Mouse (Mus musculus) brain, embryonic 14.5 days (tissue): ENCODE measurements around the gene Hmgxb4. TPM values are rescaled to one million over a fixed set of nuclear protein-coding genes. Genes with fewer than 3 reads are reported as not detected.
"Not testable (repeated sequence)": the region's sequence is repeated elsewhere in the genome, so short reads cannot be mapped to it uniquely, and the experiment has no call there.

ENCODE experiments used
- DNase-seq: peaks from one replicate; pipeline ENCODE4 v3.0.0-alpha.2; 2011; ENCODE audit warnings: low read depth
- CTCF ChIP-seq: fragments of 200-500 bp; IDR thresholded peaks from 2 replicates; pipeline ENCODE4 v1.5.1; 2012; ENCODE audit warnings: inconsistent platforms, mild to moderate bottlenecking, moderate library complexity, borderline replicate concordance; ENCODE audit not compliant: insufficient read depth, insufficient read length; ENCODE audit errors: extremely low read depth
- POLR2A ChIP-seq: fragments of 200-500 bp; IDR thresholded peaks from 2 replicates; pipeline ENCODE4 v1.6.1; 2012; ENCODE audit warnings: mild to moderate bottlenecking, inconsistent platforms, borderline replicate concordance; ENCODE audit not compliant: poor library complexity, insufficient read depth, insufficient read length, severe bottlenecking; ENCODE audit errors: extremely low read depth
- polyA plus RNA-seq: library from polyadenylated mRNA; depleted of rRNA; stranded (reverse); fragments of >200 nt; gene quantifications from 2 replicates; pipeline ENCODE4 v1.2.3, GENCODE M21; 2012; rRNA removed

Gene Hmgxb4
- 66.2 and 76.5 TPM in 2 replicates for polyA plus RNA-seq

DNA sequence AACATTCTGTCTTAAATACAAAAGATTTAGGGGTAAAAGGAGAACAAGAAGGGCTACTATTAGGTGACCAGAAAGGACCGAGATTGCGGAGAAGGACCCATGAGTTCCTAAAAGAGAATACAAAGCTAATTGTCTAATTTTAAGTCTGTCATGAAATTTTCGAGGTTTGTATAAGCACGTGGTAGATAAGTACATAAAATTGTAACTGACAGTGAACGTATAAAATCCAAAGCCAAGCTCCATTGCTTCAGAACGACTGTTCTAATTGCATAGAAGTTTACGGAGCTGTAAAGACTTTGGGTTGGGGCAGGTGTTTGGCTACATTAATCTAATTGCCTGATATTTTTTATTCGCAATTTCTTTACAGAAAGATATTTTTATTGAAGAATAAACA lies at the start of gene Hmgxb4:
Gene Hmgxb4, plus strand, starts transcription at position 276 of the 394 bp plus-strand sequence.
- no peak for DNase-seq
- TF ChIP-seq POLR2A (no peak), CTCF (no peak)

GRCm38 (mm10) chr8:74949445-74949844 lies 43.7 kb upstream of the Hmgxb4 start:
- TF ChIP-seq POLR2A (no peak), CTCF (no peak)
- DNase-seq: no peak

DNA sequence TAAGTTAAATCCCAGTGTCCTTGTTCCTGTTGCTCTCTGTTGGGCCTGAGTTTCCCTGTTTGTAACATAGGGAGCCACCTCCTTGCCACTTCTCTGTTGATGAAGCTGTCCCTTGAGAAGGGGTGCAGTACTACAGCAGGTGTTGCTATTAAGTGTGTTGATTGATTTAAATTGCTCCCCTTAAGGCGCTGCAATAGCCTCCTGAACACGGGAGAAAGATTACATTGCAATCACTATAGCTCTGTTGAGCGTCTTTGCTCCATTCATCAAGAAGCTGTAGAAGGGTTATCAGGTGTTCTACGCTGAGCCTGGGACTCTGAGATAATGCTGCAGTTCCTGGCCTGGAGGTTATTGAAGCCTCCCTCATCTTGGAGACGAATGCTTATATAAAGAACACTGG lies 29.2 kb upstream of the Hmgxb4 start:
- no peak for TF ChIP-seq POLR2A
- TF ChIP-seq CTCF: no peak

DNA sequence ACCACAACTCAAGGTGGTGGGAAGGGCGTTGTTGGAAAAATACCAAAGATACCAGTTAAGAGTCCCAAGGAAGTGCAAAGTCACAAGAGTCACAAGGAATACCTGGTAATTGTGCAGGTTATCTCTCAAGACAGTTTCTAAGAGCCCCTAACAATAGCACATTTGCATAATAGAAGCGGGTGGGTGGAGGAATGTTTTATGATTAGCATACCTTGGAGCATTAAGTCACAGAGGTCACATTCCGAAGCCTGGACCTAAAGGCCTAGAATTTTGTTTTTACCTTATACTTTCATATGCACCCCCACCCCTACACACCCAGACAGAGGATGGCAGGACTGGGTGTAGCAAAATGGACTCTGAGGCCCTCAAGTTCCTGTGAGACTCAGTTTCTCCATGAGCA lies 22.9 kb upstream of the Hmgxb4 start:
- DNase-seq: not testable (repeated sequence)

More for the DNA sequence above, 29.2 kb upstream of the Hmgxb4 start:
- DNase-seq: peak; percentile 6

DNA sequence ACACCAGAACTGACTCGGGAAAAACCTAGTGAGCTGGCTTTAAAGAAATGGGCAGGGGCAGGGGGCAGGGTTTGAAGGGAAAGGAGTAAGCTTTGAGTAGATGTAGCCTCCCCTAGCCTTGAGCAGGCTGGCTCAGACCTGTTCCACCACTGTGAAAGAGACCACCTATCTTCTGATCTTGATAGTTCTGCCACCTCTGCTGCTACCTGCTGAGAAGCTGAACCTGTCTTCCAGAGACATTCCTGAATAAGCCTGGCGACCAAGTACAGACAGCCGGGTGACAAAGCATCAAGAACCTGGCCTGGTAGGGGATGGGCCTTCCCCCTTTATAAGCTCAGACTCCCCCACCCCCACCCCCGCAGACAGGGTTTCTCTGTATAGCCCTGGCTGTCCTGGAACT lies 21.5 kb upstream of the Hmgxb4 start:
- TF ChIP-seq POLR2A (no peak), CTCF (no peak)
- no peak for DNase-seq

- no peak for DNase-seq
- TF ChIP-seq POLR2A (no peak), CTCF (no peak)
These were observed 20.8 kb upstream of the Hmgxb4 start for GRCm38 (mm10) chr8:74972322-74972883.

- no peak for TF ChIP-seq POLR2A
- no peak for TF ChIP-seq CTCF
These were observed 19.9 kb upstream of the Hmgxb4 start for GRCm38 (mm10) chr8:74973121-74973869.

DNA sequence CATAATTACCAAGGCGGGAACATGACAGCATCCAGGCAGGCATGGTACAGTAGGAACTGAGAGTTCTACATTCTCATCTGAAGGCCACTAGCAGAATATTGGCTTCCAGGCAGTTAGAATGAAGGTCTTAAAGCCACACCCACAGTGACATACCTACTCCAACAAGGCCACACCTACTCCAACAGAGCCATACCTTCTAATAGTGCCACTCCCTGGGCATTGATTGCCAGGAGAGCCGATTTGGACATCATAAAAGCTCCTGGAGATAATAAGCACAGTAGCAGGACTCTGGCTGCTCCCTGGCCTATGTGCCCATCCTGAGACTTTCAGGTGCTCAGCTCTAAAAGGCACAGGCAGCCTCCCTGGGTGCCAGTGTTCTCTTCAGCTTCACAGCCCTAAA lies 19.3 kb upstream of the Hmgxb4 start:
- TF ChIP-seq CTCF (no peak), POLR2A (no peak)
- DNase-seq: no peak

More at GRCm38 (mm10) chr8:74973121-74973869, 19.9 kb upstream of the Hmgxb4 start:
- peak; percentile 74 for DNase-seq

GRCm38 (mm10) chr8:74977427-74977826 lies 15.7 kb upstream of the Hmgxb4 start:
- TF ChIP-seq POLR2A: no peak
- TF ChIP-seq CTCF: peak; percentile 59; the same call in 1 of the 2 replicates
- peak; percentile 74 for DNase-seq

DNA sequence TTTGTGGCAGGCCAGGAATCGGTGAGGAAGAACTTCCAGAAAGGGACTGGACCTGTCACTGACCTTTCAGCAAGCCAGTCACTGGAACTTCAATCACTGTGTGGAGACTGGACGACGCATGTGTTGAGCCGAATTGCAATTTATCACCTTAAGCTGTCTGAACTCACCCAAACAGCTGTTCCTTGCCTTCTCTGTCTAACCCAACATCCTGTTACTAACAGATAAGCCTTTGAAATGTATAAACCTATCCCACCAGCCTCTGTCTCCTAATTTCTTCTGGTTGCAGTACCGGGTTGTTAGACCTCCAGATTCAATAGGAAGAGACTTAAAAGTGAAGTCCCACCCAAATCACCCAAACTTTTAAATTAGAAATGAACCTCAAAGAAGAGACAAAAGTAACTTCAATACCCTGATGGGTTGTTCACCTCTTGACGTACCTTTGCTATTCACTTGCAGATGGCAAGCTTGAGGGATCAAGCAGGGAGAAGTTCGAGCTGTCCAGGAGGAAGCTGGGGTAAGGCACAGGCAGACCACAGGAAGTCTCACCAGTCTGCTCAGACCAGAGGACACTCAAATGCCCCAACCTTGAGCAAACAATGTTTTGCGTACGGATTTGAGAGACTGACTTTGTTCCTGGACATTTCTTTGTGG lies 13.0 kb upstream of the Hmgxb4 start:
- TF ChIP-seq CTCF (no peak), POLR2A (no peak)
- DNase-seq: no peak

DNA sequence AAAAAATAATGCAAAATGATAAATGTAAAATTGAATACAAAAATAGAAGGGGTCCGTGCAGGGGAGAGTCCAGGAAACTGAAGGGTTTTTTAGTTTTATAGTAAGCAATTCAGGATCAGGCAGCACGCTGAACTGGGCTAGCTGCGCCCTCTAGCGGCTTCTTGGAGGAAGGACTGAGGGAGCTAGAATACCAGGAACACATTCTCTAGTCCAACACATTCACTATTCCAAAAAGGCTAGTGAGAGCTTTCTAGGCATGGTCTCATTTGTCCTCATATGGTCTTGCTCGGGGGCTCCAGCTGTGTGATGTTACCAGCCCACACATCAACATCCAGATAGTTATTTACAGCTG lies 12.5 kb upstream of the Hmgxb4 start:
- TF ChIP-seq POLR2A: no peak
- peak; percentile 95 for TF ChIP-seq CTCF
- peak; percentile 72 for DNase-seq

GRCm38 (mm10) chr8:74981809-74982208 lies 11.3 kb upstream of the Hmgxb4 start:
- TF ChIP-seq CTCF (no peak), POLR2A (no peak)
- no peak for DNase-seq

DNA sequence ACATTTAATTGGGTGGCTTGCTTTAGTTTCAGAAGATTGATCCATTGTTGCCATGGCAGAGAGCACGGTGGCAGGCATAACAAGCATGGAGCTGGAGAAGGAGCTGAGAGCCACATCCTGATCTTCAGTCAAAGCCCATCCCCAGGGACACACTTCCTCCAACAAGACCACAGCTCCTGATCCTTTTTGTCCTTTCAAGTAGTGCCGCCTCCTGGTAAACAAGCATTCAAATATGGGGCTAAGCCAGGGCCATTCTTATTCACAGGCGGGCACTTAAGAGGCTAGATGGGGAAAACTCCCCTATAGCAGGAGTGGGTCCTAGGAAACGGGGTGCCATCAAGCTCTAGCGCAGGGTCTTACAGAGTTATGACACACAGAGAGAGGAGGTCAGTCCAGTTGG lies 5.7 kb upstream of the Hmgxb4 start:
- TF ChIP-seq CTCF: no peak
- no peak for DNase-seq

DNA sequence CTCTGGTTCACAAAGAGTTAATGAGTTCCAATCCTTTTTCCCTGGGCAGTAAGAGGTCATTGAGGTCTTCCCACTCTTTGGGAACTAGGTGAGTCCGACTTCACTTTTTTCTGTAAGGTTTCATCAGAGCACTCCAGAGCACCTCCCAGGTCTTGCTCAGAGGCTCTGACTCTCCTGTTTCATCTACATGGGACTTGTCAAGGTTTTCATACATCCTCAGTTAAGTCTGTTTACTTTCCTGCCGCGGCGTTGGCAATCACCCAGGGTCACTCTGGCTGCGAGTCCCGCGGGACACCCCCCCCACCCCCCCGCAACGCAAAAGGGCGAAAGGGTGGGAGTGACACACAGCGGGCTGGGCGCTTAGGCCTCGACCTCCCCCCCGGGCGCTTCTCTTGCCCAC lies 3.1 kb upstream of the Hmgxb4 start:
- TF ChIP-seq CTCF: no peak
- no peak for TF ChIP-seq POLR2A
- no peak for DNase-seq
